Mouse (Mus musculus) kidney, embryonic 14.5 days (tissue): ENCODE measurements around the gene Cebpb. TPM values are rescaled to one million over a fixed set of nuclear protein-coding genes. Genes with fewer than 3 reads are reported as not detected.
"Not testable (repeated sequence)": the region's sequence is repeated elsewhere in the genome, so short reads cannot be mapped to it uniquely, and the experiment has no call there.

ENCODE experiments used
- ATAC-seq: fragments of 200-750 bp; cut with Nextera tagmentation; 2 replicates; pipeline ENCODE4 v1.8.0; 2017; ENCODE audit warnings: moderate number of reproducible peaks, mild to moderate bottlenecking, moderate TSS enrichment, moderate library complexity; ENCODE audit not compliant: low FRiP score, low TSS enrichment
- H3K27ac ChIP-seq: fragments of 300-500 bp; sonication (generic); 2 replicates; pipeline ENCODE4 v1.5.1; 2014; ENCODE audit warnings: low read depth, mild to moderate bottlenecking, low read length, moderate library complexity, mixed read lengths
- H3K27me3 ChIP-seq: fragments of 300-500 bp; sonication (generic); 2 replicates; pipeline ENCODE4 v1.6.1; 2014; ENCODE audit warnings: mild to moderate bottlenecking, low read length; ENCODE audit not compliant: control insufficient read depth, insufficient read depth
- H3K36me3 ChIP-seq: fragments of 300-500 bp; sonication (generic); 2 replicates; pipeline ENCODE4 v1.6.1; 2014; ENCODE audit warnings: low read length, mixed read lengths; ENCODE audit not compliant: control insufficient read depth, insufficient read depth
- H3K4me1 ChIP-seq: fragments of 300-500 bp; sonication (generic); 2 replicates; pipeline ENCODE4 v1.6.1; 2014; ENCODE audit warnings: low read length, mixed read lengths; ENCODE audit not compliant: control insufficient read depth, insufficient read depth
- H3K4me2 ChIP-seq: fragments of 300-500 bp; sonication (generic); replicated peaks from 2 replicates; pipeline ENCODE4 v1.6.1; 2014; ENCODE audit warnings: low read depth, mild to moderate bottlenecking, low read length
- H3K4me3 ChIP-seq: fragments of 300-500 bp; sonication (generic); 2 replicates; pipeline ENCODE4 v1.5.1; 2014; ENCODE audit warnings: mild to moderate bottlenecking, low read length
- H3K9ac ChIP-seq: fragments of 300-500 bp; sonication (generic); 2 replicates; pipeline ENCODE4 v1.6.1; 2014; ENCODE audit warnings: low read depth, mild to moderate bottlenecking, low read length, moderate library complexity
- H3K9me3 ChIP-seq: fragments of 300-500 bp; sonication (generic); 2 replicates; pipeline ENCODE4 v1.6.1; 2016; ENCODE audit warnings: low read length; ENCODE audit not compliant: control insufficient read depth
- WGBS: fragments of 180-500 bp; shearing (Covaris S2); extraction: QIAGEN DNeasy Blood & Tissue Kit; methylation state at CpG from one replicate; pipeline ENCODE4 v1.1.7; 2014; 5-methylcytosine and 5-hydroxymethylcytosine counted together
- polyA plus RNA-seq: library from polyadenylated mRNA; unstranded; fragments of >200 nt; fragmentation: Nextera tagmentation; extraction: Ambion mirVana; gene quantifications from 2 replicates; pipeline ENCODE4 v1.2.1, GENCODE M21; 2014

Cebpb gene
- 7.7 and 8.3 TPM in 2 replicates for polyA plus RNA-seq

DNA sequence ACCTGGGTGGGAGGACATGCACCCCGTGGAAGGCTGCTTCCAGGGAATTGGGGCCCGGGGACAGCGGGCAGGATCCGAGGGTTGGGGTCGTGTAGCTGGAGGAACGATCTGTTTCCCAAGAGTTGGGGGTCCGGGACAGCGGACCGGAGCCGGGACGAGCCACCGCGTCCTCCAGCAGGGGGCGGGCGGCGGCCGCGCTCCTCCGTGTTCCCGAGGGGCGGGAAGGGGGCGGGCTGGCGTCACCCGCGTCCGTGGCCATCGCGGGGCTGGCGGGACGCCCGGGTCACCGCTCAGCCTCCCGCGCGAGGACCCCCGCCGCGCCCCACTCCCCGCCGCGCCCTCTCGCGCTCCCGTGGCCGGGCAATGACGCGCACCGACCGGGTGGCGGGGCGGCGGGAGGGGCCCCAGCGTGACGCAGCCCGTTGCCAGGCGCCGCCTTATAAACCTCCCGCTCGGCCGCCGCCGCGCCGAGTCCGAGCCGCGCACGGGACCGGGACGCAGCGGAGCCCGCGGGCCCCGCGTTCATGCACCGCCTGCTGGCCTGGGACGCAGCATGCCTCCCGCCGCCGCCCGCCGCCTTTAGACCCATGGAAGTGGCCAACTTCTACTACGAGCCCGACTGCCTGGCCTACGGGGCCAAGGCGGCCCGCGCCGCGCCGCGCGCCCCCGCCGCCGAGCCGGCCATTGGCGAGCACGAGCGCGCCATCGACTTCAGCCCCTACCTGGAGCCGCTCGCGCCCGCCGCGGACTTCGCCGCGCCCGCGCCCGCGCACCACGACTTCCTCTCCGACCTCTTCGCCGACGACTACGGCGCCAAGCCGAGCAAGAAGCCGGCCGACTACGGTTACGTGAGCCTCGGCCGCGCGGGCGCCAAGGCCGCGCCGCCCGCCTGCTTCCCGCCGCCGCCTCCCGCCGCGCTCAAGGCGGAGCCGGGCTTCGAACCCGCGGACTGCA is at the start of gene Cebpb:
Cebpb (plus strand) TSS at position 418 of the 954 bp plus-strand sequence.
- Histone ChIP-seq H3K27me3 (peaks cover 7% of the 10 kb centered on the region; the same call in 1 of the 2 replicates), H3K4me2 (peak within 1 kb of the TSS; percentile 98), H3K9ac (peak within 1 kb of the TSS; percentile 73), H3K4me3 (peak within 1 kb of the TSS; percentile 67), H3K4me1 (peaks cover 9% of the 10 kb centered on the region; the same call in 1 of the 2 replicates), H3K27ac (peak within 1 kb of the TSS; percentile 38; the same call in 1 of the 2 replicates), H3K36me3 (no peaks in the 10 kb centered on the region), H3K9me3 (no peaks in the 10 kb centered on the region)
- 0% methylated on average over 81 of the region's 147 CpGs for WGBS
- ATAC-seq: peak; percentile 70

DNA sequence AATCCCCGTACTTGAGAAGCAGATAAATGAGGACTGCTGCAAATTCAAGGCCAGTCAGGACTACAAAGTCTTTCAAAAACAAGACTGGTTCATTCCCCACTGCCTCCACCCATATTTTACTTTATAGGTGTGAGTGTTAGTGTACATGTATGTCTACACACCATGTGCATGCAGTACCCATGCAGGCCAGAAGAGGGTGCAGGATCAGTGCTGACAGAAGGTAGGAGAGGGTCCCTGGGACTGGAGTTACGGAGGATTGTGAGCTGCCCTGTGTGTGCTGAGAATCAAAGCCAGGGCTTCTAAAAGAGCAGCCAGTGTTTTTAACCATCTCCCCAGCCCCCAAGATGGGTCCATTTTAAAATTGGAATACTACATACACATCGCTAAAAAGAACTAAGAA is 48.4 kb upstream of the Cebpb start:
- no peak for ATAC-seq
- 81% methylated on average over 3 of the region's 3 CpGs for WGBS

DNA sequence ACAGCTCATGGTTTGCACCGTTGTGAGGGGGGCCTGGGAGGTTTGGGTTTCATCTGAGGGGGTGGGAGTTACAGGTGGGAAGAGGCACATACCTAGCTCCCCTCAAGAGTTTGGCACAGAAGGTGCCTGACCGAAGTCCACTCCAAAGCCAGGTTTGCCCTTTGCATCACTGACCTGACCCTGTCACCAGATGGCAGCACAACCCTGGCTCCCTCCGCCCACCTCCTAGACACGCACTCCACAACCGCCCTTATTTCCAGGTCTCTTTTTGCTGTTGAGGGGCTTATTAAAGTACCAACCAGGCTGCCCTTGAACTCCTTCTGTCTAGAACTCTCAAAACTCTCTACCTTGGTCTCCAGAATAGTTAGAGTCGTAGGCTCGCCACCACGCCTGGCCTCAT is 47.4 kb upstream of the Cebpb start:
- no peak for ATAC-seq
- Histone ChIP-seq H3K4me1 (no peaks in the 10 kb centered on the region), H3K4me3 (no peak overlapping the region), H3K9ac (no peak overlapping the region), H3K27ac (no peak overlapping the region), H3K4me2 (no peak overlapping the region), H3K9me3 (no peaks in the 10 kb centered on the region), H3K36me3 (peaks cover 24% of the 10 kb centered on the region), H3K27me3 (no peaks in the 10 kb centered on the region)
- 47% methylated on average over 8 of the region's 8 CpGs for WGBS

More for the DNA sequence above, 48.4 kb upstream of the Cebpb start:
- Histone ChIP-seq H3K4me1 (no peaks in the 10 kb centered on the region), H3K4me2 (no peak overlapping the region), H3K27ac (no peak overlapping the region), H3K36me3 (peaks cover 15% of the 10 kb centered on the region; the same call in 1 of the 2 replicates), H3K9me3 (no peaks in the 10 kb centered on the region), H3K4me3 (no peak overlapping the region), H3K27me3 (no peaks in the 10 kb centered on the region), H3K9ac (no peak overlapping the region)

DNA sequence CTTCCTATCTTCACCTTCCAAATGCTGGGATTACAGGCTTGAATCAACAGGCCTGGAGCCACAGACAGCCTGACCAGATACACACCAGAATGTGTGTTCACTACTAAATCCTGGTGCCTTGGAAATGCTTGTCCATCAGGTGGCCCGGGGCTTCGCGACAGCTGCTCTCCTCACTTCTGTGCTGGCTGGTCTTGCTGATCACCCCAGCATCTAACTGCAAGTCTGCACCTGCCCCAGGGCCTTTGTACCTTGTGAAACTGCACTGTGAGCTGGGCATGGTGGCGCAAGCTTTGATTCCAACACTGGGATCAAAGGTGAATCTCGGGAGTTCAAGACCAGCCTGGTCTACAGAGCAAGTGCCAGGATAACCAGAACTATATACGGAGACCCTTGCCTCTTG is 46.6 kb upstream of the Cebpb start:
- Histone ChIP-seq H3K27ac (no peak overlapping the region), H3K4me1 (no peaks in the 10 kb centered on the region), H3K27me3 (no peaks in the 10 kb centered on the region), H3K4me3 (no peak overlapping the region), H3K9ac (no peak overlapping the region), H3K4me2 (no peak overlapping the region), H3K9me3 (no peaks in the 10 kb centered on the region), H3K36me3 (peaks cover 24% of the 10 kb centered on the region)
- no peak for ATAC-seq
- WGBS: 89% methylated on average over 6 of the region's 6 CpGs

DNA sequence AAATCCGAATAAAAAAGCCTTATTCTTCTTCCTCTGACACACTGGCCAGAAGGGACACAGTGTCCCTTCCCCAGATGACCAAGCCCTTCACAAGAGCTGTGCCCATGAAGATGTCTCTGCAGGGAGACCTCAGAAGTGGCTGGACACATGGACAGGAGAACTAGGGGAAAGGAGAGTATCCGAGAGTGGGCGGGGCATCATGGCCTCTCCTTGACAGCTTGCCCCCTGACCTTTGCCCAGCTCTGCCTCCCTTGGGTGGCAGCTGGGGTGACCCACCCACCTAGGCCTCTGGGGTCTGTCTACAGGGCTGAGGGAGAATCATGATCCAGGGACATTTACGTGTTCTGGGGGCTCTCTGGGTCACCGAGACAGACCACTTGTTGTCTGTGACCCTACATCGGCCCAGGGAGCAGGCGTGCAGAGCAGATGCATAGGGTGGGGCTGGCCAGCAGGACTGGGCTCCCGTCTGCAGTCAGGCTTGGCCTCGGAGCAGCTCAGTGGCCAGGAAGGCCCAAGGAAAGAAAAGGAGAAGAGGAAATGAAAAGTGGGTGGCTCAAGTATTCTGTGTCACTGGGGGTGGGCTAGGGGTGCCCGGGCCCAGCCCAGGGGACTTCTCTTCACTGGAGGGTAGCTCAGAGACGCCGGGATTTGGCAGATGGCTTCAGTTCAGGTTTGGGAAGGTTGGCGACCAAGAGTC is 45.2 kb upstream of the Cebpb start:
- H3K27me3 ChIP-seq, H3K4me3 ChIP-seq, H3K4me2 ChIP-seq, H3K9ac ChIP-seq, H3K27ac ChIP-seq, H3K4me1 ChIP-seq, H3K9me3 ChIP-seq, ATAC-seq: not testable (repeated sequence)
- peaks cover 29% of the 10 kb centered on the region for H3K36me3 ChIP-seq
- WGBS: 81% methylated on average over 13 of the region's 13 CpGs

DNA sequence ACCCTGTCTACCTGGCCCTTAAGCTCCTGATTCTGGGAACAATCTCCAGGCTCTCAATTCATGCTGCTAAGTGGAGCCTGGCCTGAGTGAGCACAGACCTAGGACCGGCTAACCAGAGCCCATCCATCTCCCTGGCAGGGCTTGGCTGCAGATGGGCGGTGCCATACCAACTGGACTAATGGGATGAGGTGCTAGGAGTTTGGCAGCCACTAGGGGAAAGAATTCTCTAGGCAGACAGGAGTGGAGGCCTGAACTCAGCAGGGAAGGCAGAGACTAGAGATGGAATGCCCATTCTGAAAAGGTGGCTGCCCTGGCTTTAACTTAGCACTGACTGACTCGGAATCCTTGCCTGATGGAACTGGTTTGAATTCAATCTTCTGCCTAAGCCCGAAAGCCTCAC is 42.3 kb upstream of the Cebpb start:
- no peaks in the 10 kb centered on the region for H3K27me3 ChIP-seq
- no peak overlapping the region for H3K4me2 ChIP-seq
- ATAC-seq: no peak
- no peaks in the 10 kb centered on the region for H3K4me1 ChIP-seq
- H3K9ac ChIP-seq: no peak overlapping the region
- no peak overlapping the region for H3K4me3 ChIP-seq
- no peak overlapping the region for H3K27ac ChIP-seq
- 68% methylated on average over 4 of the region's 4 CpGs for WGBS
- H3K36me3 ChIP-seq: peaks cover 39% of the 10 kb centered on the region
- H3K9me3 ChIP-seq: no peaks in the 10 kb centered on the region

DNA sequence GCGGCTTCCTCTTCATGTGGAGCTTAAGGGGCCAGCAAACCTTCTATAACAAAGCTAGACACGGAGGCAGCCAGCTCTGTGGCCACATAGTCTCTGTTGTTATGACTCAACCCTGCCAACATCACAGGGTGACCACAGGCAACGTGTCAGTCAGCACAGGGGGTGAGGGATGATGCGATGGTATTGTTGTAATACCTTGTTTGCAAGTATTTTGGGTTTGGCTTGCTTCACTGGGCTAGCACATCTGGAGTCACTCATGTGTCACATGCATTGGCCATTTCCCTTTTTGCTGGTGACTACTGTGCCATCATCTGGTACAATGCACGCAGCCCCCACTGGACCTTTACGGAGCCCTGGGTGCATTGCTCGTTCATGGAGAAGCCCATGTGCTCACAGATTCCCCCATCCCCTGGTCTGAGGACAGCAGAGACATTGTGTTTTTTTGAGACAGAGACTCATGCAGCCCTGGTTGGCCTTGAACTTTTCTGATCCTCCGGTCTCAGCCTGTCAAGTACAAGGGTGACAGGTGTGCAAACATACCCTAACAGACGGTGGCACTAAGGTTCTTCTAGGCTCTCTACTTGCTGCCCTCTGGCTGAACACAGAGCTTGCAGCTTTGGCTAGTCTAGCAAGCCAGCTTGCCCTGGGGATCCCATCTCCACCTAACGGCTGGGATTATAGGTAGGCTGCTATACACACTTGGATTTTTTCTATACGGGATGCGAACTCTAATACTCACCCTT is 39.3 kb upstream of the Cebpb start:
- H3K36me3 ChIP-seq: peaks cover 57% of the 10 kb centered on the region
- H3K27ac ChIP-seq: no peak overlapping the region
- no peaks in the 10 kb centered on the region for H3K4me1 ChIP-seq
- H3K4me3 ChIP-seq: no peak overlapping the region
- H3K4me2 ChIP-seq: no peak overlapping the region
- 86% methylated on average over 12 of the region's 12 CpGs for WGBS
- H3K9me3 ChIP-seq: no peaks in the 10 kb centered on the region
- H3K9ac ChIP-seq: no peak overlapping the region
- no peak for ATAC-seq
- no peaks in the 10 kb centered on the region for H3K27me3 ChIP-seq

DNA sequence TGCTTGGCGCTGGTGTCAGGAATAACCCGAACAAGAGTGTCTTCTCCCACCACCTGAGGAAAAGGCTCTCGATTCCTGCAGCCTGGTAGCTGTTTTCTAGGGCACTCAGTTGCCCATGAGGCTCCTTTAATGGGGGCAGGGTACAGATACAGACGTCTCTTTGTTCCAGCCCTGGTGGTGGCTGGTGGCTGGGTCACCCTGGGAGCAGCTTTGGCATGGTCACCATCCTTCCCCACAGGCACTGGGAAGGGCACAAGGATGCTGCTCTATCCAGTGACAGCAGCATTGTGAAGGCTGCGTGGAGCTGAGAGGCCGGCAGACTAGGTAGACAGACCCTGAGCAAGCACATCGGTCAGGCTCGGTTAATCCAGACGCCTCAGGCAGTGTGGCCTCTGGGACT is 37.1 kb upstream of the Cebpb start:
- no peak overlapping the region for H3K9ac ChIP-seq
- H3K4me1 ChIP-seq: peaks cover 3% of the 10 kb centered on the region; the same call in 1 of the 2 replicates
- no peak overlapping the region for H3K4me2 ChIP-seq
- H3K27ac ChIP-seq: no peak overlapping the region
- no peak overlapping the region for H3K4me3 ChIP-seq
- H3K27me3 ChIP-seq: no peaks in the 10 kb centered on the region
- H3K9me3 ChIP-seq: no peaks in the 10 kb centered on the region
- peaks cover 47% of the 10 kb centered on the region; the same call in 1 of the 2 replicates for H3K36me3 ChIP-seq
- WGBS: 87% methylated on average over 9 of the region's 9 CpGs
- ATAC-seq: no peak
